Mouse (Mus musculus) hindbrain, embryonic 16.5 days (tissue): ENCODE results near the gene Iffo1. TPM values are rescaled to one million over a fixed set of nuclear protein-coding genes. Genes with fewer than 3 reads are reported as not detected.

ENCODE experiments used
- ATAC-seq: fragments of 200-750 bp; cut with Nextera tagmentation; 2 replicates; pipeline ENCODE4 v1.8.0; 2017; ENCODE audit warnings: moderate TSS enrichment, moderate library complexity
- H3K27ac ChIP-seq: fragments of 300-500 bp; sonication (generic); 2 replicates; pipeline ENCODE4 v1.5.1; 2014; ENCODE audit warnings: low read depth, mild to moderate bottlenecking, control low read depth, low read length, moderate library complexity
- H3K27me3 ChIP-seq: fragments of 300-500 bp; sonication (generic); replicated peaks from 2 replicates; pipeline ENCODE4 v1.6.1; 2014; ENCODE audit warnings: low read length; ENCODE audit not compliant: control insufficient read depth, insufficient read depth
- H3K36me3 ChIP-seq: fragments of 300-500 bp; sonication (generic); 2 replicates; pipeline ENCODE4 v1.6.1; 2014; ENCODE audit warnings: mild to moderate bottlenecking, low read length, moderate library complexity, mixed read lengths; ENCODE audit not compliant: control insufficient read depth, insufficient read depth
- H3K4me1 ChIP-seq: fragments of 300-500 bp; sonication (generic); 2 replicates; pipeline ENCODE4 v1.6.1; 2014; ENCODE audit warnings: low read depth, low read length; ENCODE audit not compliant: control insufficient read depth, insufficient read depth
- H3K4me2 ChIP-seq: fragments of 300-500 bp; sonication (generic); 2 replicates; pipeline ENCODE4 v1.6.1; 2014; ENCODE audit warnings: mild to moderate bottlenecking, low read length, control low read depth, moderate library complexity
- H3K4me3 ChIP-seq: fragments of 300-500 bp; sonication (generic); 2 replicates; pipeline ENCODE4 v1.5.1; 2014; ENCODE audit warnings: mild to moderate bottlenecking, low read length, control low read depth, moderate library complexity
- H3K9ac ChIP-seq: fragments of 300-500 bp; sonication (generic); 2 replicates; pipeline ENCODE4 v1.6.1; 2014; ENCODE audit warnings: low read depth, mild to moderate bottlenecking, control low read depth, low read length, moderate library complexity
- H3K9me3 ChIP-seq: fragments of 300-500 bp; sonication (generic); 2 replicates; pipeline ENCODE4 v1.6.1; 2014; ENCODE audit warnings: mild to moderate bottlenecking, low read length, moderate library complexity; ENCODE audit not compliant: control insufficient read depth
- WGBS: fragments of 180-500 bp; shearing (Covaris S2); extraction: QIAGEN DNeasy Blood & Tissue Kit; methylation state at CpG from one replicate; pipeline ENCODE4 v1.1.7; 2014; 5-methylcytosine and 5-hydroxymethylcytosine counted together
- polyA plus RNA-seq: library from polyadenylated mRNA; unstranded; fragments of >200 nt; fragmentation: Nextera tagmentation; extraction: Ambion mirVana; gene quantifications from 2 replicates; pipeline ENCODE4 v1.2.1, GENCODE M21; 2015

Gene Iffo1
- polyA plus RNA-seq, 1 experiment from 2014 or later: 20.3 TPM

GRCm38 (mm10) chr6:125132470-125132869 lies 12.6 kb upstream of the Iffo1 start:
- Histone ChIP-seq H3K9ac (peak overlapping the region; percentile 85), H3K9me3 (no peaks in the 10 kb centered on the region), H3K27ac (no peak overlapping the region), H3K27me3 (no peaks in the 10 kb centered on the region), H3K4me1 (peaks cover 9% of the 10 kb centered on the region), H3K36me3 (peaks cover 45% of the 10 kb centered on the region), H3K4me2 (peak overlapping the region; percentile 94), H3K4me3 (peak overlapping the region; percentile 92)
- ATAC-seq: no peak
- 11% methylated on average over 11 of the region's 11 CpGs for WGBS

GRCm38 (mm10) chr6:125137002-125137671 lies 7.9 kb upstream of the Iffo1 start:
- Histone ChIP-seq H3K9me3 (no peaks in the 10 kb centered on the region), H3K27ac (no peak overlapping the region), H3K4me1 (peaks cover 6% of the 10 kb centered on the region), H3K4me3 (no peak overlapping the region), H3K4me2 (no peak overlapping the region), H3K36me3 (peaks cover 55% of the 10 kb centered on the region), H3K27me3 (no peaks in the 10 kb centered on the region), H3K9ac (no peak overlapping the region)
- no peak for ATAC-seq
- WGBS: 87% methylated on average over 19 of the region's 19 CpGs

GRCm38 (mm10) chr6:125139747-125140146 lies 5.3 kb upstream of the Iffo1 start:
- ATAC-seq: no peak
- no peak overlapping the region for H3K4me2 ChIP-seq
- H3K27ac ChIP-seq: no peak overlapping the region
- no peaks in the 10 kb centered on the region for H3K27me3 ChIP-seq
- 97% methylated on average over 7 of the region's 7 CpGs for WGBS
- H3K9ac ChIP-seq: no peak overlapping the region
- H3K36me3 ChIP-seq: peaks cover 45% of the 10 kb centered on the region
- peaks cover 3% of the 10 kb centered on the region; the same call in 1 of the 2 replicates for H3K4me1 ChIP-seq
- no peak overlapping the region for H3K4me3 ChIP-seq
- H3K9me3 ChIP-seq: no peaks in the 10 kb centered on the region

GRCm38 (mm10) chr6:125142436-125142835 lies 2.6 kb upstream of the Iffo1 start:
- Histone ChIP-seq H3K36me3 (peaks cover 30% of the 10 kb centered on the region), H3K27me3 (no peaks in the 10 kb centered on the region), H3K9me3 (no peaks in the 10 kb centered on the region), H3K4me2 (no peak overlapping the region), H3K27ac (no peak overlapping the region), H3K4me3 (no peak overlapping the region), H3K9ac (no peak overlapping the region), H3K4me1 (peaks cover 20% of the 10 kb centered on the region)
- 87% methylated on average over 8 of the region's 8 CpGs for WGBS
- ATAC-seq: no peak

GRCm38 (mm10) chr6:125143128-125143527 lies 1.9 kb upstream of the Iffo1 start:
- H3K27ac ChIP-seq: no peak overlapping the region
- peaks cover 26% of the 10 kb centered on the region for H3K36me3 ChIP-seq
- no peak for ATAC-seq
- H3K4me1 ChIP-seq: peaks cover 27% of the 10 kb centered on the region
- no peak overlapping the region for H3K4me2 ChIP-seq
- no peaks in the 10 kb centered on the region for H3K9me3 ChIP-seq
- no peak overlapping the region for H3K4me3 ChIP-seq
- WGBS: 79% methylated on average over 3 of the region's 3 CpGs
- no peak overlapping the region for H3K9ac ChIP-seq
- no peaks in the 10 kb centered on the region for H3K27me3 ChIP-seq

GRCm38 (mm10) chr6:125143904-125144303 lies 1.1 kb upstream of the Iffo1 start:
- no peak overlapping the region for H3K27ac ChIP-seq
- no peak for ATAC-seq
- WGBS: 81% methylated on average over 9 of the region's 9 CpGs
- peaks cover 35% of the 10 kb centered on the region for H3K4me1 ChIP-seq
- H3K4me3 ChIP-seq: no peak overlapping the region
- no peak overlapping the region for H3K9ac ChIP-seq
- no peak overlapping the region for H3K4me2 ChIP-seq
- peaks cover 22% of the 10 kb centered on the region for H3K36me3 ChIP-seq
- H3K9me3 ChIP-seq: no peaks in the 10 kb centered on the region
- H3K27me3 ChIP-seq: no peaks in the 10 kb centered on the region

GRCm38 (mm10) chr6:125145479-125145951 lies 474 bp downstream of the Iffo1 start:
- Histone ChIP-seq H3K4me1 (peaks cover 44% of the 10 kb centered on the region), H3K27me3 (no peaks in the 10 kb centered on the region), H3K36me3 (peaks cover 11% of the 10 kb centered on the region), H3K4me2 (peak overlapping the region; percentile 80), H3K9me3 (no peaks in the 10 kb centered on the region), H3K9ac (peak overlapping the region; percentile 81), H3K4me3 (peak overlapping the region; percentile 79), H3K27ac (peak overlapping the region; percentile 94)
- under 1% methylated on average over 30 of the region's 35 CpGs for WGBS
- no peak; the same call in 1 of the 2 replicates for ATAC-seq

GRCm38 (mm10) chr6:125146148-125146547 lies 1.1 kb downstream of the Iffo1 start:
- whole genome bisulfite sequencing: 38% methylated on average over 7 of the region's 7 CpGs
- Histone ChIP-seq H3K9ac (peak overlapping the region; percentile 81), H3K27ac (no peak overlapping the region; the same call in 1 of the 2 replicates), H3K4me1 (peaks cover 44% of the 10 kb centered on the region), H3K27me3 (no peaks in the 10 kb centered on the region), H3K36me3 (peaks cover 5% of the 10 kb centered on the region), H3K4me3 (peak overlapping the region; percentile 79), H3K9me3 (no peaks in the 10 kb centered on the region), H3K4me2 (peak overlapping the region; percentile 80)
- no peak for ATAC-seq

- Histone ChIP-seq H3K27me3 (no peaks in the 10 kb centered on the region), H3K27ac (peak overlapping the region; percentile 41; the same call in 1 of the 2 replicates), H3K9ac (peak overlapping the region; percentile 81), H3K4me3 (peak overlapping the region; percentile 79), H3K36me3 (peaks cover 5% of the 10 kb centered on the region), H3K9me3 (no peaks in the 10 kb centered on the region), H3K4me1 (peaks cover 44% of the 10 kb centered on the region), H3K4me2 (peak overlapping the region; percentile 80)
- WGBS: 65% methylated on average over 4 of the region's 4 CpGs
- ATAC-seq: no peak
Measured at GRCm38 (mm10) chr6:125146797-125147196, 1.8 kb downstream of the Iffo1 start.
